Comparison of ENCODE assay signal across 8 mouse cellular contexts in genomic region chr2:25224766-25225752, GRCm38 (mm10). TPM values are rescaled to one million over a fixed set of nuclear protein-coding genes. Genes with fewer than 3 reads are reported as not detected.
A peak's percentile ranks its signal among the peaks of the same experiment; 100 is the strongest.
DNase-seq lines count a peak whose midpoint lies in the region; ATAC-seq and TF ChIP-seq lines count a peak whose summit lies in the region.

No protein-coding gene starts in this region.

- 2% methylated on average over 41 of the region's 41 CpGs for WGBS in cerebellum, adult 2 months
- 2% methylated on average over 41 of the region's 41 CpGs for WGBS in forebrain, embryonic 16.5 days
- 2% methylated on average over 41 of the region's 41 CpGs for WGBS in liver, postnatal 0 days (ENCODE audit: insufficient replicate concordance)
- 2% methylated on average over 41 of the region's 41 CpGs for WGBS in neural tube, embryonic 13.5 days

- H3K27me3 ChIP-seq in MEL (ENCODE audit: control insufficient read depth in 1 of 2, insufficient read depth in 2 of 2, low read length in 2 of 2): no peaks in the 10 kb centered on the region
- no peaks in the 10 kb centered on the region for H3K27me3 ChIP-seq in cerebellum, adult 2 months (ENCODE audit: control insufficient read depth, insufficient read depth, low read length)
- no peaks in the 10 kb centered on the region for H3K27me3 ChIP-seq in forebrain, embryonic 16.5 days (replicated peaks; ENCODE audit: control insufficient read depth, insufficient read depth, low read length)
- no peaks in the 10 kb centered on the region for H3K27me3 ChIP-seq in liver, postnatal 0 days (ENCODE audit: insufficient read depth, low read length)
- H3K27me3 ChIP-seq in neural tube, embryonic 13.5 days: no peaks in the 10 kb centered on the region
- no peaks in the 10 kb centered on the region for H3K27me3 ChIP-seq in testis, adult 2 months (ENCODE audit: control insufficient read depth, insufficient read depth, low read length)

- peaks cover 6 to 18% of the 10 kb centered on the region in 2 experiments; a peak in 3 of 4 replicates for H3K4me1 ChIP-seq in MEL (ENCODE audit: control insufficient read depth in 1 of 2, insufficient read depth in 2 of 2, low read length in 2 of 2)
- peaks cover 4% of the 10 kb centered on the region; the same call in 1 of the 2 replicates for H3K4me1 ChIP-seq in cerebellum, adult 2 months (ENCODE audit: control insufficient read depth, insufficient read depth, low read length)
- H3K4me1 ChIP-seq in forebrain, embryonic 16.5 days (replicated peaks; ENCODE audit: control insufficient read depth, insufficient read depth, low read length): peaks cover 17% of the 10 kb centered on the region
- peaks cover 21% of the 10 kb centered on the region for H3K4me1 ChIP-seq in liver, postnatal 0 days (ENCODE audit: insufficient read depth)
- H3K4me1 ChIP-seq in neural tube, embryonic 13.5 days (replicated peaks): peaks cover 30% of the 10 kb centered on the region
- peaks cover 4% of the 10 kb centered on the region; the same call in 1 of the 2 replicates for H3K4me1 ChIP-seq in testis, adult 2 months (ENCODE audit: control insufficient read depth, insufficient read depth, low read length)

- TF ChIP-seq POLR2A in MEL (IDR thresholded peaks at IDR 0.05; ENCODE audit: control insufficient read depth in 1 of 2, insufficient read depth in 1 of 2, low read depth in 1 of 2, low read length in 2 of 2, poor library complexity in 1 of 2): no peak; a peak in 1 of 4 replicates
- TF ChIP-seq POLR2A in cerebellum, adult 2 months (IDR thresholded peaks at IDR 0.05; ENCODE audit: borderline replicate concordance, insufficient read depth, low read length): peak; percentile 60; the same call in 1 of the 2 replicates
- TF ChIP-seq POLR2A in testis, adult 2 months (IDR thresholded peaks at IDR 0.05; ENCODE audit: control insufficient read depth, low read depth, low read length): no peak; the same call in 1 of the 2 replicates

- TF ChIP-seq RAD21 in MEL (IDR thresholded peaks at IDR 0.05; ENCODE audit: low read depth, low read length): no peak

- intact Hi-C loops in heart, postnatal 25 days (cut with DNase I): loop anchor here (2.0 to 5.0 kb wide), 2 partner anchors 14 to 67 kb away; partner anchors contain the start of gene Nelfb

- TF ChIP-seq EP300 in MEL (IDR thresholded peaks at IDR 0.05; ENCODE audit: low read depth in 1 of 2, low read length in 2 of 2): no peak
- peak; percentile 79; the same call in 1 of the 2 replicates for TF ChIP-seq EP300 in liver, postnatal 0 days (IDR thresholded peaks at IDR 0.05; ENCODE audit: low read depth)

- peaks cover 6 to 8% of the 10 kb centered on the region in 2 experiments for H3K36me3 ChIP-seq in MEL (ENCODE audit: control insufficient read depth in 1 of 2, insufficient read depth in 2 of 2, low read length in 2 of 2)
- H3K36me3 ChIP-seq in forebrain, embryonic 16.5 days (ENCODE audit: control insufficient read depth, insufficient read depth): no peaks in the 10 kb centered on the region
- H3K36me3 ChIP-seq in liver, postnatal 0 days (replicated peaks; ENCODE audit: insufficient read depth, low read length): peaks cover 13% of the 10 kb centered on the region
- H3K36me3 ChIP-seq in neural tube, embryonic 13.5 days: peaks cover 14% of the 10 kb centered on the region
- H3K36me3 ChIP-seq in testis, adult 2 months (ENCODE audit: control insufficient read depth, insufficient read depth, low read length): no peaks in the 10 kb centered on the region

- no peak for TF ChIP-seq CTCF in MEL (IDR thresholded peaks at IDR 0.05 in 2 of 3, conservative IDR thresholded peaks at IDR 0.05 in 1 of 3; ENCODE audit: control insufficient read depth in 1 of 3, insufficient read depth in 1 of 3, low read depth in 2 of 3, low read length in 3 of 3, poor library complexity in 1 of 3, severe bottlenecking in 1 of 3)
- no peak for TF ChIP-seq CTCF in cerebellum, adult 2 months (IDR thresholded peaks at IDR 0.05; ENCODE audit: borderline replicate concordance, insufficient read depth, low read depth, low read length)
- peak; percentile 19; the same call in 1 of the 2 replicates for TF ChIP-seq CTCF in liver, postnatal 0 days (IDR thresholded peaks at IDR 0.05; ENCODE audit: low read depth)
- TF ChIP-seq CTCF in testis, adult 2 months (IDR thresholded peaks at IDR 0.05; ENCODE audit: control insufficient read depth, insufficient read depth, insufficient replicate concordance, low read depth, low read length): no peak

- peak overlapping the region; percentile 65 to 93 for H3K4me3 ChIP-seq in MEL (ENCODE audit: control insufficient read depth in 1 of 2, insufficient read depth in 1 of 2, low read depth in 2 of 2, low read length in 2 of 2)
- peak overlapping the region; percentile 84 for H3K4me3 ChIP-seq in cerebellum, adult 2 months (replicated peaks; ENCODE audit: insufficient read depth, low read depth, low read length)
- H3K4me3 ChIP-seq in forebrain, embryonic 16.5 days (replicated peaks; ENCODE audit: low read length): peak overlapping the region; percentile 71
- peak overlapping the region; percentile 69 for H3K4me3 ChIP-seq in liver, postnatal 0 days (ENCODE audit: low read depth, low read length)
- peak overlapping the region; percentile 50 for H3K4me3 ChIP-seq in neural tube, embryonic 13.5 days
- H3K4me3 ChIP-seq in testis, adult 2 months (ENCODE audit: control insufficient read depth, low read depth, low read length): peak overlapping the region; percentile 100

- H3K4me2 ChIP-seq in forebrain, embryonic 16.5 days (ENCODE audit: low read length): peak overlapping the region; percentile 52
- peak overlapping the region; percentile 73 for H3K4me2 ChIP-seq in liver, postnatal 0 days (ENCODE audit: low read depth, low read length)
- peak overlapping the region; percentile 55 for H3K4me2 ChIP-seq in neural tube, embryonic 13.5 days

- H3K27ac ChIP-seq in MEL (ENCODE audit: control insufficient read depth, low read depth, low read length): peak overlapping the region; percentile 100
- H3K27ac ChIP-seq in cerebellum, adult 2 months (ENCODE audit: insufficient read depth, low read length): peak overlapping the region; percentile 91
- H3K27ac ChIP-seq in forebrain, embryonic 16.5 days (ENCODE audit: low read length): peak overlapping the region; percentile 98
- peak overlapping the region; percentile 90 for H3K27ac ChIP-seq in liver, postnatal 0 days (ENCODE audit: low read depth)
- H3K27ac ChIP-seq in neural tube, embryonic 13.5 days (replicated peaks): peak overlapping the region; percentile 97
- peak overlapping the region; percentile 94 for H3K27ac ChIP-seq in testis, adult 2 months (ENCODE audit: control insufficient read depth, insufficient read depth, low read depth, low read length)

- H3K9me3 ChIP-seq in MEL (replicated peaks; ENCODE audit: insufficient read depth, low read length): no peaks in the 10 kb centered on the region
- H3K9me3 ChIP-seq in forebrain, embryonic 16.5 days (ENCODE audit: control insufficient read depth, low read length): no peaks in the 10 kb centered on the region
- no peaks in the 10 kb centered on the region for H3K9me3 ChIP-seq in liver, postnatal 0 days (ENCODE audit: low read length)
- no peaks in the 10 kb centered on the region for H3K9me3 ChIP-seq in neural tube, embryonic 13.5 days

- H3K79me2 ChIP-seq in MEL (ENCODE audit: control insufficient read depth, insufficient read depth, low read length, poor library complexity): peaks cover 17% of the 10 kb centered on the region

- peak; percentile 97 for ATAC-seq in forebrain, embryonic 16.5 days
- ATAC-seq in liver, postnatal 0 days: peak; percentile 89
- peak; percentile 97 for ATAC-seq in neural tube, embryonic 13.5 days (ENCODE audit: low read depth)

- DNase-seq in MEL (ENCODE audit: low read depth, low spot score): peak; percentile 99
- peak; percentile 98 to 100 for DNase-seq in cerebellum, adult 2 months
- peak; percentile 99 for DNase-seq in heart, postnatal 25 days (ENCODE audit: low spot score)
- peak; percentile 99 for DNase-seq in layer of hippocampus, adult 11-12 months (ENCODE audit: low spot score)
- DNase-seq in liver, postnatal 0 days: peak; percentile 96

- H3K9ac ChIP-seq in MEL (ENCODE audit: control insufficient read depth, low read depth, low read length, poor library complexity, severe bottlenecking): peak overlapping the region; percentile 99
- peak overlapping the region; percentile 79 for H3K9ac ChIP-seq in forebrain, embryonic 16.5 days (replicated peaks; ENCODE audit: low read depth, low read length)
- peak overlapping the region; percentile 76 for H3K9ac ChIP-seq in liver, postnatal 0 days (replicated peaks)
- H3K9ac ChIP-seq in neural tube, embryonic 13.5 days: peak overlapping the region; percentile 74

RNA-seq across cellular contexts. Expression of gene Tubb4b, which starts 0.6 kb away (rescaled TPM):
- total RNA-seq in MEL (2012; rRNA removed): 979 and 1,089 TPM in 2 replicates
- 1,000 to 10,000 TPM in 1 of 2 experiments, 100 to 1,000 TPM in 1; 183 to 1,037 TPM for polyA plus RNA-seq in MEL (2012; ENCODE audit: insufficient read depth in 1 of 2, insufficient read length in 2 of 2, low read depth in 1 of 2, low replicate concordance in 2 of 2, missing spikeins in 1 of 2)
- polyA plus RNA-seq in cerebellum, adult 2 months (2012; rRNA removed): 647 and 663 TPM in 2 replicates
- polyA plus RNA-seq in forebrain, embryonic 16.5 days (2015; fragmentation: Nextera tagmentation; extraction: Ambion mirVana): 394 TPM in 2 replicates
- 100 to 1,000 TPM; 258 to 313 TPM for total RNA-seq in heart, postnatal 25 days (2021)
- polyA plus RNA-seq in liver, postnatal 0 days (2015; fragmentation: Nextera tagmentation; extraction: Ambion mirVana): 263 and 294 TPM in 2 replicates
- 361 and 388 TPM in 2 replicates for polyA plus RNA-seq in neural tube, embryonic 13.5 days (2015; fragmentation: Nextera tagmentation; extraction: Ambion mirVana)
- polyA plus RNA-seq in testis, adult 2 months (2012; rRNA removed): 2,564 and 2,638 TPM in 2 replicates

RNA-seq across cellular contexts. Expression of gene Fam166a, which starts 6.5 kb away (rescaled TPM):
- total RNA-seq in MEL (2012; rRNA removed): 1.1 TPM in 1 of 2 replicates, not detected in the other
- polyA plus RNA-seq in MEL (2012; ENCODE audit: insufficient read depth in 1 of 2, insufficient read length in 2 of 2, low read depth in 1 of 2, low replicate concordance in 2 of 2, missing spikeins in 1 of 2): 10 to 100 TPM in 1 of 2 experiments, not detected in 1; 15.6 TPM
- 0.10 and 0.11 TPM in 2 replicates for polyA plus RNA-seq in cerebellum, adult 2 months (2012; rRNA removed)
- polyA plus RNA-seq in forebrain, embryonic 16.5 days (2015; fragmentation: Nextera tagmentation; extraction: Ambion mirVana): not detected in 2 replicates
- total RNA-seq in heart, postnatal 25 days (2021): not detected
- not detected in 2 replicates for polyA plus RNA-seq in liver, postnatal 0 days (2015; fragmentation: Nextera tagmentation; extraction: Ambion mirVana)
- polyA plus RNA-seq in neural tube, embryonic 13.5 days (2015; fragmentation: Nextera tagmentation; extraction: Ambion mirVana): 0.89 TPM in 1 of 2 replicates, not detected in the other
- 552 and 576 TPM in 2 replicates for polyA plus RNA-seq in testis, adult 2 months (2012; rRNA removed)

RNA-seq across cellular contexts. Expression of gene Slc34a3, which starts 9.1 kb away (rescaled TPM):
- 0.04 TPM in 1 of 2 replicates, not detected in the other for total RNA-seq in MEL (2012; rRNA removed)
- polyA plus RNA-seq in MEL (2012; ENCODE audit: insufficient read depth in 1 of 2, insufficient read length in 2 of 2, low read depth in 1 of 2, low replicate concordance in 2 of 2, missing spikeins in 1 of 2): under 1 TPM in 1 of 2 experiments, not detected in 1; 0.03 TPM
- 0.73 and 0.92 TPM in 2 replicates for polyA plus RNA-seq in cerebellum, adult 2 months (2012; rRNA removed)
- polyA plus RNA-seq in forebrain, embryonic 16.5 days (2015; fragmentation: Nextera tagmentation; extraction: Ambion mirVana): not detected in 2 replicates
- total RNA-seq in heart, postnatal 25 days (2021): not detected
- polyA plus RNA-seq in liver, postnatal 0 days (2015; fragmentation: Nextera tagmentation; extraction: Ambion mirVana): not detected in 2 replicates
- not detected in 2 replicates for polyA plus RNA-seq in neural tube, embryonic 13.5 days (2015; fragmentation: Nextera tagmentation; extraction: Ambion mirVana)
- polyA plus RNA-seq in testis, adult 2 months (2012; rRNA removed): 0.48 and 0.55 TPM in 2 replicates

RNA-seq across cellular contexts. Expression of gene Stpg3, which starts 10.6 kb away (rescaled TPM):
- total RNA-seq in MEL (2012; rRNA removed): not detected in 2 replicates
- under 1 TPM in 1 of 2 experiments, not detected in 1; 0.07 TPM for polyA plus RNA-seq in MEL (2012; ENCODE audit: insufficient read depth in 1 of 2, insufficient read length in 2 of 2, low read depth in 1 of 2, low replicate concordance in 2 of 2, missing spikeins in 1 of 2)
- not detected in 2 replicates for polyA plus RNA-seq in cerebellum, adult 2 months (2012; rRNA removed)
- not detected in 2 replicates for polyA plus RNA-seq in forebrain, embryonic 16.5 days (2015; fragmentation: Nextera tagmentation; extraction: Ambion mirVana)
- total RNA-seq in heart, postnatal 25 days (2021): not detected
- not detected in 2 replicates for polyA plus RNA-seq in liver, postnatal 0 days (2015; fragmentation: Nextera tagmentation; extraction: Ambion mirVana)
- polyA plus RNA-seq in neural tube, embryonic 13.5 days (2015; fragmentation: Nextera tagmentation; extraction: Ambion mirVana): 0.15 TPM in 1 of 2 replicates, not detected in the other
- 244 and 247 TPM in 2 replicates for polyA plus RNA-seq in testis, adult 2 months (2012; rRNA removed)

RNA-seq across cellular contexts. Expression of gene Rnf224, which starts 11.5 kb away (rescaled TPM):
- total RNA-seq in MEL (2012; rRNA removed): not detected in 2 replicates
- polyA plus RNA-seq in MEL (2012; ENCODE audit: insufficient read depth in 1 of 2, insufficient read length in 2 of 2, low read depth in 1 of 2, low replicate concordance in 2 of 2, missing spikeins in 1 of 2): under 1 TPM in 1 of 2 experiments, not detected in 1; 0.10 TPM
- not detected in 2 replicates for polyA plus RNA-seq in cerebellum, adult 2 months (2012; rRNA removed)
- not detected in 2 replicates for polyA plus RNA-seq in forebrain, embryonic 16.5 days (2015; fragmentation: Nextera tagmentation; extraction: Ambion mirVana)
- total RNA-seq in heart, postnatal 25 days (2021): not detected
- polyA plus RNA-seq in liver, postnatal 0 days (2015; fragmentation: Nextera tagmentation; extraction: Ambion mirVana): not detected in 2 replicates
- polyA plus RNA-seq in neural tube, embryonic 13.5 days (2015; fragmentation: Nextera tagmentation; extraction: Ambion mirVana): not detected in 2 replicates
- polyA plus RNA-seq in testis, adult 2 months (2012; rRNA removed): 0.05 TPM in 1 of 2 replicates, not detected in the other

Comparison
In these comparisons a context has a peak if more than half of its experiments do, and no peak if none do; other contexts are left out.
1. Peak in every context shown above with its lines: DNase-seq, ATAC-seq, H3K4me3 ChIP-seq and H3K27ac ChIP-seq.
2. H3K4me3 ChIP-seq: peak in every context shown above with its lines; median percentile 100 in testis, adult 2 months; 84 in cerebellum, adult 2 months; 79 in MEL; 71 in forebrain, embryonic 16.5 days; 69 in liver, postnatal 0 days; 50 in neural tube, embryonic 13.5 days.
3. RNA of gene Fam166a, which starts 6.5 kb away (polyA plus RNA-seq): 552 to 576 TPM in testis, adult 2 months; 15.6 TPM in MEL, 0.89 TPM in neural tube, embryonic 13.5 days, not detected in forebrain, embryonic 16.5 days, not detected in liver, postnatal 0 days and 0.10 to 0.11 TPM in cerebellum, adult 2 months; every median in the first group is over 10 times any median in the second.